Mouse (Mus musculus) right cerebral cortex, postnatal 14 days (tissue): Measurements from ENCODE around the gene Ybx1.
A peak's percentile ranks its signal among the peaks of the same experiment; 100 is the strongest.

ENCODE experiments used
- DNase-seq: peaks from one replicate; pipeline ENCODE4 v3.0.0; 2022

The Ybx1 gene

DNA sequence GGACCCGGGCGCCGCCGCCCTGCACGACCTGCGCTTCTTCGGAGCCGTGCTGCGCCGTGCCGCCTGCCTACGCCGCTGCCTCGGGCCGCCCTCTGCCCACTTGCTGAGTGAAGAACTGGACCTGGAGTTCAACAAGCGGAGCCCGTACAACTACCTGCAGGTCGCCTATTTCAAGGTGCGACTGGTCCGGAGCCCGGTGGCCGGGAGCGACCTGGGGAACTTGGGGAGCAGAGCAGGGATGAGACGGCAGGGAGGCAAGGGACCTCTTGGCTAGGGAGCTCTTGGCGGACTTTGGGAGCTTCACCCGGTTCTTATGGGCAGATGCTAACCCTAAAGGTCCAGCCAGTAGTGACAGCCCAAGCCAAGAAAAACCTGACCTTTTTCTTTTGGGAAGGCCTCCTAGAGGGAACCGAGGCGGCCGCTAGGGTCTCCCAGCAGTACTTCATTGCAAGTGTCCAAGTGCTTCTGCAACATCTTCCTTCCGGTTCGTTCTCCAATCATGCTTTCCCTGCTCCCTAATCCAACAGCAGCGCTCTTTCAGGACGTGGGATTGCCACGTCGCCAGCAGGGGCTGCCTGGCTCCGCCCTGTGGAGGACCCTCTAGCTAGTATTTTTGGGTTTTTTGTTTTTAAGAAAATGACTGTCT, 61.0 kb downstream of the Ybx1 start:
- peak; percentile 47 for DNase-seq

- peak; percentile 96 for DNase-seq
These were observed 61.8 kb downstream of the Ybx1 start, which contains the start of the genes AU022252 and P3h1 for GRCm38 (mm10) chr4:119232410-119233255. Gene AU022252 (minus strand): TSS chr4:119232712. Gene P3h1 (plus strand): TSS chr4:119232915.
